Mouse (Mus musculus): ENCODE data around the gene Gsto2. TPM values are rescaled to one million over a fixed set of nuclear protein-coding genes. Genes with fewer than 3 reads are reported as not detected.
A peak's percentile ranks its signal among the peaks of the same experiment; 100 is the strongest.

Gsto2 gene
- polyA plus RNA-seq, 1 experiment = 5.7 TPM

- Histone ChIP-seq H3K4me2 (ENCODE audit: low read depth) (no peak overlapping the region), H3K4me3 (no peak overlapping the region), H3ac (ENCODE audit: control insufficient read depth, insufficient read length) (no peak overlapping the region), H3K36me3 (ENCODE audit: control insufficient read depth, insufficient read depth) (peaks cover 37% of the 10 kb centered on the region), H3K79me2 (ENCODE audit: control insufficient read depth, insufficient read depth) (peaks cover 16% of the 10 kb centered on the region), H3K27me3 (ENCODE audit: control insufficient read depth, insufficient read depth, insufficient read length) (no peaks in the 10 kb centered on the region)
- no peak for TF ChIP-seq POLR2AphosphoS2 (IDR thresholded peaks at IDR 0.05; ENCODE audit: insufficient read length, low read depth)
- no peak for TF ChIP-seq E2F4 (IDR thresholded peaks at IDR 0.05; ENCODE audit: insufficient read depth)
- TF ChIP-seq MYOG (IDR thresholded peaks at IDR 0.05; ENCODE audit: control insufficient read depth in 1 of 3, insufficient read depth in 1 of 3, insufficient read length in 2 of 3, low read depth in 2 of 3) = no peak
- TF ChIP-seq MAX (IDR thresholded peaks at IDR 0.05; ENCODE audit: low read depth) = no peak
- no peak for TF ChIP-seq TCF12 (IDR thresholded peaks at IDR 0.05; ENCODE audit: insufficient read depth, poor library complexity, severe bottlenecking)
- no peak for TF ChIP-seq TCF3 (IDR thresholded peaks at IDR 0.05; ENCODE audit: insufficient read length, low read depth)
- no peak for TF ChIP-seq CEBPB (IDR thresholded peaks at IDR 0.05; ENCODE audit: insufficient read depth, poor library complexity, severe bottlenecking)
- TF ChIP-seq REST (IDR thresholded peaks at IDR 0.05; ENCODE audit: insufficient read depth, insufficient read length) = no peak
- TF ChIP-seq SRF (IDR thresholded peaks at IDR 0.05; ENCODE audit: control insufficient read depth, insufficient read length, low read depth) = no peak
- no peak for TF ChIP-seq USF1 (IDR thresholded peaks at IDR 0.05; ENCODE audit: low read depth)
- no peak for TF ChIP-seq POLR2A (IDR thresholded peaks at IDR 0.05; ENCODE audit: insufficient read length, low read depth)
Observed at GRCm38 (mm10) chr19:47859180-47859579, 6.2 kb upstream of the Gsto2 start.

- no peaks in the 10 kb centered on the region for H3K27me3 ChIP-seq (ENCODE audit: control insufficient read depth, insufficient read depth, insufficient read length)
- no peaks in the 10 kb centered on the region for H3K79me2 ChIP-seq (ENCODE audit: control insufficient read depth, insufficient read depth)
- H3K4me2 ChIP-seq (ENCODE audit: low read depth) = no peak overlapping the region
- TF ChIP-seq TCF3 (IDR thresholded peaks at IDR 0.05; ENCODE audit: insufficient read length, low read depth) (no peak), TCF12 (IDR thresholded peaks at IDR 0.05; ENCODE audit: insufficient read depth, poor library complexity, severe bottlenecking) (no peak), MAX (IDR thresholded peaks at IDR 0.05; ENCODE audit: low read depth) (no peak), E2F4 (IDR thresholded peaks at IDR 0.05; ENCODE audit: insufficient read depth) (no peak), MYOG (IDR thresholded peaks at IDR 0.05; ENCODE audit: control insufficient read depth in 1 of 3, insufficient read depth in 1 of 3, insufficient read length in 2 of 3, low read depth in 2 of 3) (no peak), REST (IDR thresholded peaks at IDR 0.05; ENCODE audit: insufficient read depth, insufficient read length) (no peak), CEBPB (IDR thresholded peaks at IDR 0.05; ENCODE audit: insufficient read depth, poor library complexity, severe bottlenecking) (no peak), POLR2A (IDR thresholded peaks at IDR 0.05; ENCODE audit: insufficient read length, low read depth) (no peak), MYOD1 (IDR thresholded peaks at IDR 0.05; ENCODE audit: control insufficient read depth in 1 of 3, insufficient read length in 2 of 3, low read depth in 2 of 3) (no peak), USF1 (IDR thresholded peaks at IDR 0.05; ENCODE audit: low read depth) (no peak), SRF (IDR thresholded peaks at IDR 0.05; ENCODE audit: control insufficient read depth, insufficient read length, low read depth) (no peak), POLR2AphosphoS2 (IDR thresholded peaks at IDR 0.05; ENCODE audit: insufficient read length, low read depth) (no peak)
- H3K4me3 ChIP-seq = no peak overlapping the region
- no peak overlapping the region for H3ac ChIP-seq (ENCODE audit: control insufficient read depth, insufficient read length)
- H3K36me3 ChIP-seq (ENCODE audit: control insufficient read depth, insufficient read depth) = peaks cover 36% of the 10 kb centered on the region
Observed at GRCm38 (mm10) chr19:47862581-47862980, 2.8 kb upstream of the Gsto2 start.

- Histone ChIP-seq H3K27me3 (ENCODE audit: control insufficient read depth, insufficient read depth, insufficient read length) (no peaks in the 10 kb centered on the region), H3K4me3 (no peak overlapping the region), H3ac (ENCODE audit: control insufficient read depth, insufficient read length) (no peak overlapping the region), H3K36me3 (ENCODE audit: control insufficient read depth, insufficient read depth) (peaks cover 32% of the 10 kb centered on the region), H3K4me2 (ENCODE audit: low read depth) (no peak overlapping the region), H3K79me2 (ENCODE audit: control insufficient read depth, insufficient read depth) (no peaks in the 10 kb centered on the region)
- TF ChIP-seq TCF12 (IDR thresholded peaks at IDR 0.05; ENCODE audit: insufficient read depth, poor library complexity, severe bottlenecking) = no peak
- TF ChIP-seq MAX (IDR thresholded peaks at IDR 0.05; ENCODE audit: low read depth) = no peak
- no peak for TF ChIP-seq E2F4 (IDR thresholded peaks at IDR 0.05; ENCODE audit: insufficient read depth)
- no peak for TF ChIP-seq CEBPB (IDR thresholded peaks at IDR 0.05; ENCODE audit: insufficient read depth, poor library complexity, severe bottlenecking)
- no peak for TF ChIP-seq MYOG (IDR thresholded peaks at IDR 0.05; ENCODE audit: control insufficient read depth in 1 of 3, insufficient read depth in 1 of 3, insufficient read length in 2 of 3, low read depth in 2 of 3)
- TF ChIP-seq SRF (IDR thresholded peaks at IDR 0.05; ENCODE audit: control insufficient read depth, insufficient read length, low read depth) = no peak
- TF ChIP-seq REST (IDR thresholded peaks at IDR 0.05; ENCODE audit: insufficient read depth, insufficient read length) = no peak
- TF ChIP-seq POLR2A (IDR thresholded peaks at IDR 0.05; ENCODE audit: insufficient read length, low read depth) = no peak
- TF ChIP-seq USF1 (IDR thresholded peaks at IDR 0.05; ENCODE audit: low read depth) = no peak
- no peak for TF ChIP-seq POLR2AphosphoS2 (IDR thresholded peaks at IDR 0.05; ENCODE audit: insufficient read length, low read depth)
- TF ChIP-seq TCF3 (IDR thresholded peaks at IDR 0.05; ENCODE audit: insufficient read length, low read depth) = no peak
- no peak for TF ChIP-seq MYOD1 (IDR thresholded peaks at IDR 0.05; ENCODE audit: control insufficient read depth in 1 of 3, insufficient read length in 2 of 3, low read depth in 2 of 3)
Observed at GRCm38 (mm10) chr19:47864051-47864450, 1.3 kb upstream of the Gsto2 start.

- no peaks in the 10 kb centered on the region for H3K27me3 ChIP-seq (ENCODE audit: control insufficient read depth, insufficient read depth, insufficient read length)
- H3ac ChIP-seq (ENCODE audit: control insufficient read depth, insufficient read length) = no peak overlapping the region
- H3K79me2 ChIP-seq (ENCODE audit: control insufficient read depth, insufficient read depth) = no peaks in the 10 kb centered on the region
- peak overlapping the region; percentile 28 for H3K4me3 ChIP-seq
- H3K4me2 ChIP-seq (ENCODE audit: low read depth) = peak overlapping the region; percentile 92
- TF ChIP-seq MYOD1 (IDR thresholded peaks at IDR 0.05; ENCODE audit: control insufficient read depth in 1 of 3, insufficient read length in 2 of 3, low read depth in 2 of 3) = no peak
- TF ChIP-seq REST (IDR thresholded peaks at IDR 0.05; ENCODE audit: insufficient read depth, insufficient read length) = no peak
- no peak for TF ChIP-seq MAX (IDR thresholded peaks at IDR 0.05; ENCODE audit: low read depth)
- no peak for TF ChIP-seq SRF (IDR thresholded peaks at IDR 0.05; ENCODE audit: control insufficient read depth, insufficient read length, low read depth)
- no peak for TF ChIP-seq TCF12 (IDR thresholded peaks at IDR 0.05; ENCODE audit: insufficient read depth, poor library complexity, severe bottlenecking)
- TF ChIP-seq E2F4 (IDR thresholded peaks at IDR 0.05; ENCODE audit: insufficient read depth) = no peak
- TF ChIP-seq USF1 (IDR thresholded peaks at IDR 0.05; ENCODE audit: low read depth) = no peak
- TF ChIP-seq TCF3 (IDR thresholded peaks at IDR 0.05; ENCODE audit: insufficient read length, low read depth) = no peak
- TF ChIP-seq CEBPB (IDR thresholded peaks at IDR 0.05; ENCODE audit: insufficient read depth, poor library complexity, severe bottlenecking) = no peak
- no peak for TF ChIP-seq MYOG (IDR thresholded peaks at IDR 0.05; ENCODE audit: control insufficient read depth in 1 of 3, insufficient read depth in 1 of 3, insufficient read length in 2 of 3, low read depth in 2 of 3)
- no peak for TF ChIP-seq POLR2A (IDR thresholded peaks at IDR 0.05; ENCODE audit: insufficient read length, low read depth)
- no peak for TF ChIP-seq POLR2AphosphoS2 (IDR thresholded peaks at IDR 0.05; ENCODE audit: insufficient read length, low read depth)
- H3K36me3 ChIP-seq (ENCODE audit: control insufficient read depth, insufficient read depth) = peaks cover 25% of the 10 kb centered on the region
Observed at GRCm38 (mm10) chr19:47864721-47865120, 613 bp upstream of the Gsto2 start.

Data from myocyte (in vitro differentiated cells).